Mouse (Mus musculus): ENCODE measurements around the gene Urgcp.

- TF ChIP-seq EP300 (IDR thresholded peaks at IDR 0.05; ENCODE audit: low read depth) (no peak), CTCF (IDR thresholded peaks at IDR 0.05; ENCODE audit: low read depth) (no peak)
Measured at GRCm38 (mm10) chr11:5797371-5797770, 35.2 kb upstream of the Urgcp start.
